Mouse (Mus musculus) NIH3T3 (cell line): Measurements from ENCODE around the gene Pdgfd.

ENCODE experiments used
- DNase-seq: peaks from one replicate; pipeline ENCODE4 v3.0.0-alpha.2; 2012; ENCODE audit warnings: low read depth

Gene Pdgfd

GRCm38 (mm10) chr9:6317114-6317513, 148.7 kb downstream of the Pdgfd start:
- no peak for DNase-seq

GRCm38 (mm10) chr9:6325408-6325807, 157.0 kb downstream of the Pdgfd start:
- DNase-seq, result no peak

GRCm38 (mm10) chr9:6333499-6333898, 165.1 kb downstream of the Pdgfd start:
- DNase-seq, result no peak

GRCm38 (mm10) chr9:6336236-6336635, 167.9 kb downstream of the Pdgfd start:
- no peak for DNase-seq

GRCm38 (mm10) chr9:6337891-6338290, 169.5 kb downstream of the Pdgfd start:
- DNase-seq, result no peak

GRCm38 (mm10) chr9:6338344-6338743, 170.0 kb downstream of the Pdgfd start:
- DNase-seq, result no peak

GRCm38 (mm10) chr9:6339394-6339793, 171.0 kb downstream of the Pdgfd start:
- no peak for DNase-seq

GRCm38 (mm10) chr9:6340750-6341149, 172.4 kb downstream of the Pdgfd start:
- no peak for DNase-seq

GRCm38 (mm10) chr9:6342854-6343253, 174.5 kb downstream of the Pdgfd start:
- DNase-seq, result no peak

- DNase-seq, result no peak
Observed at GRCm38 (mm10) chr9:6344514-6344913, 176.1 kb downstream of the Pdgfd start.

GRCm38 (mm10) chr9:6344924-6345323, 176.5 kb downstream of the Pdgfd start:
- peak; percentile 1 for DNase-seq

GRCm38 (mm10) chr9:6345366-6345765, 177.0 kb downstream of the Pdgfd start:
- DNase-seq, result no peak

- no peak for DNase-seq
Observed at GRCm38 (mm10) chr9:6353257-6353960, 185.0 kb downstream of the Pdgfd start.

- DNase-seq, result no peak
Observed at GRCm38 (mm10) chr9:6360795-6361194, 192.4 kb downstream of the Pdgfd start.

- DNase-seq, result no peak
Observed at GRCm38 (mm10) chr9:6366550-6366949, 198.2 kb downstream of the Pdgfd start.

GRCm38 (mm10) chr9:6401764-6402163, 233.4 kb downstream of the Pdgfd start:
- no peak for DNase-seq

GRCm38 (mm10) chr9:6406535-6406934, 238.2 kb downstream of the Pdgfd start:
- no peak for DNase-seq

GRCm38 (mm10) chr9:6407972-6408371, 239.6 kb downstream of the Pdgfd start:
- DNase-seq, result no peak

- no peak for DNase-seq
Observed at GRCm38 (mm10) chr9:6424606-6425005, 256.2 kb downstream of the Pdgfd start.
